Mouse (Mus musculus) gastrocnemius, postnatal 36 days (tissue): Measurements from ENCODE around the gene Tll1. TPM values are rescaled to one million over a fixed set of nuclear protein-coding genes. Genes with fewer than 3 reads are reported as not detected.
"Not testable (repeated sequence)": the region's sequence is repeated elsewhere in the genome, so short reads cannot be mapped to it uniquely, and the experiment has no call there.

ENCODE experiments used
- DNase-seq, 2 experiments: peaks; one replicate each; pipeline ENCODE4 v3.0.0; 2022
- intact Hi-C: fragments of 180-260 bp; cut with DNase I; formaldehyde crosslinking; loops from one replicate; pipeline ENCODE4 v1.15.1; 2025
- total RNA-seq, 2 experiments: library from RNA; stranded (reverse); gene quantifications; 2 replicates each; pipeline ENCODE4 v1.2.3; 2021

Gene Tll1
- total RNA-seq, 2 experiments from 2014 or later, result 0.44 to 0.77 TPM

DNA sequence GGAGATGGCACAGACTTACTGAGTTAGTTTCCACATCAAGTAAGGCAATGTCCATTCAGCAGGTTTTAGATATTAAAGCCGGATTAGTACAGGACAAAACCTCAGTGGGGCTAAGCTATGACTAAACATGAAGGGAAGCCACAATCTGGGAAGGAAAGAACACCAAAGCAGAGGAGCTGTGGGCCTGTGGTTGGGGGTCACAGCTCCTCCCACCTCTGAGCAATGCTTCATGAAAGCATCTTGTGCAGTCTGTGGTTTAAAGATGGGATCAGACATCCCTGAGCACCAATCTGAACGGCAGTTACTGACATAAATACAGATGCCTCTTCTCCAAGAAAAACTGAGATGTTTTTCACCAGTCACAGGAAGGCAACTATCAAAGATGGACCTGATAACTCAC, 132.7 kb downstream of the Tll1 start:
- DNase-seq, result no peak

DNA sequence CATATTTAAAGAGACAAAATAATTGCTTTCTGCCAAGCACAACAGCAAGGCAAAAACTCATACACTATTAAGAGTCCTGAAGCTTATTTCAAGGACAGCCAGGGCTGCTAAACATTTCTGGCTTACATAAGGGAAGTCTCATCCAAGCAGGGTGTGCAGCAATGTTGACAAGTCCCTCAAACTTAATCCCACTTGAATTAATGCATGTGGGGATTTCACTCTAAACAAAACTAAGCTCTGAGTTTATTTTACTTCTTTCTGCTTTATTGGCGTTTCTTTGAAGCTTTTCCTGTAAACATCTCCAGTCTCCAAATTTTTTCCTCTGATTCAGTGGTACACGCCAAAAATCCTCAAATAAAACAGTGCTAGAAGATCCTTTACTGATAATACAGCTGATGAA, 146.2 kb downstream of the Tll1 start:
- no peak for DNase-seq
- intact Hi-C loops, result no loop called here

More for the DNA sequence above, 132.7 kb downstream of the Tll1 start:
- intact Hi-C loops, result no loop called here

DNA sequence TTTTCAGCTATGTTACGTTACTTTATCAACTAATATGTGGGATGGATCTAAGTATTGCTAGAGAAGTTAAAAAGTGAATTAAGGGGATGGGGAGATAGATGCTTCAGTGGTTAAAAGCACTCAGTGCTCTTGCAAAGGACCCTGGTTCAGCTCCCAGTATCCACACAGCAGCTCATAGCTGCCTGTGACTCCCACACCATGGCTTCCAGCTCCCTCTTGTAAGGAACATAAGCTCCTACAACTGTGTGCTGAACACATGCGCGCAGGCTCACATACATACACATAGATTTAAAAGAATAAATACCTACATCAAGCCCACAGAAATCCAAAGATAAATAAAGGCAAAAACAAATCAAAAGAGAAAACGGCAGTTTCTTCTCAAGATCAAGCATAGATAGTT, 148.5 kb downstream of the Tll1 start:
- intact Hi-C loops, result no loop called here
- no peak for DNase-seq

DNA sequence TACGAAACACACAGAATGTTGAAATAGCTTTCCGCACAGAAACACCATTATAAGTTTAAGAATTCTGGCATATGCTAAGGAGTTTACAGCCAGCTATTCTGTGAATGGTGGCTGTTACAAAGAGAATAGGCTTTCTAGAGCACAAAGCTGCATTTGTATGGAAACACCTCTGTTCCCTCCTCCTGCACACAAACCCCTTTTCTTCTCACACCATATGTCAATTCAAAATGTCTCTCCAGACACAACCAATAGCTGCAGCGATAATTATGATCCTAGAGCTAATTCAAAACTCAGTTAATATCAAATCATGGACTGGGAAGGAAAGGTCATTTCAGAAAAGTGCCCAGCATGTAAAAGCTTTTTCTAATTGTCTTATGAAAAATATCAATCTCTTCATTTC, 157.5 kb downstream of the Tll1 start:
- DNase-seq, result no peak
- intact Hi-C loops, result no loop called here

DNA sequence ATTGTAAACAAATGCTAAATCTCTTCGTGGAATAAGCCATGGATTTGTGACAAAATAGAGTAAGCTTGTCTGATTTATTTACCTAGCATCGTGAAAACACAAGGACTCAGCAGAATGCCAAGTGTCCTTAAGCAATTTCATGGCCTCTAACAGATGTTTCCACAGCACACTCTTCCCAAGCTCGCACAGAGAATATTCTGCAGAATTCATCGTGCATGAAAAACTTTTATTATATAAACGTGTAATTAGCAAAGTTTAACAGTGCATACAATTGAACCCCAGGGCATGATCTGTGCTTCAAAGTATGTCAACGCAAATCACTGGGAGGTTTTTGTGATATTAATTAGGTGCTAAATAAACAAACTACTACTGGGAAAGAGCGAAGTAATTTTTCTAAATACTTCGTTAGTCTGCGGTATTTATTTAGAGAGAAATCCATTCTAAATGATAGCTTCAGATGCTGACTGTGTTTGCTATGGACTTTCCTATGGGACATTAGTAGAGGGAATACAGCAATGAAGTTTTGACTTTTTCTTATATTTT, 158.0 kb downstream of the Tll1 start:
- DNase-seq, result no peak
- intact Hi-C loops, result no loop called here

DNA sequence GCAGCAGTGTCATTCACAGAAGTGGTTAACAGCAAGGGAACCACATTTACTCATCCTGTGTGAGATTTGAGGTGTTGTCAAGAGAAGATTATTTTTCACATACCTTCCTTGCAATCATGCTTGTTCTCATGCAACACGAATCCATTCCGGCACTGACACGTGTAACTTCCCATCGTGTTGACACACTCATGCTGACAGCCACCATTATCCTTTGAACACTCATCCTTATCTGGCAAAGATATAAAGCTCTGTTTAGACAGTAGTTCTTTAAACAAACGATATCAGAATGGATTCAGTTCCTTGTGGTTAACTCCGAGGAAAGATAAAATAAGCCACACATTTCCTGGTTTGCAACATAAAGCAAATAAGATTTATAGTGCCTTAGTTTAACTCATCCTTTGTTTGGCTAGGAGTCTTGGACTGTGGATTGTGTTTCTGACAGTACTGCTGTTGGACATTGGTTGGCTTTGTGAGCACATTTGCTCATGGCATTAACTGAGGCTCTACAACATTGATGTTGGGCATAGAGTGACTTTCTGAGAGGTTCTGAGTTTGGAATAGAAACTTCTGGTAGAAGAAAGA, 164.7 kb downstream of the Tll1 start:
- DNase-seq, result no peak
- intact Hi-C loops, result no loop called here

DNA sequence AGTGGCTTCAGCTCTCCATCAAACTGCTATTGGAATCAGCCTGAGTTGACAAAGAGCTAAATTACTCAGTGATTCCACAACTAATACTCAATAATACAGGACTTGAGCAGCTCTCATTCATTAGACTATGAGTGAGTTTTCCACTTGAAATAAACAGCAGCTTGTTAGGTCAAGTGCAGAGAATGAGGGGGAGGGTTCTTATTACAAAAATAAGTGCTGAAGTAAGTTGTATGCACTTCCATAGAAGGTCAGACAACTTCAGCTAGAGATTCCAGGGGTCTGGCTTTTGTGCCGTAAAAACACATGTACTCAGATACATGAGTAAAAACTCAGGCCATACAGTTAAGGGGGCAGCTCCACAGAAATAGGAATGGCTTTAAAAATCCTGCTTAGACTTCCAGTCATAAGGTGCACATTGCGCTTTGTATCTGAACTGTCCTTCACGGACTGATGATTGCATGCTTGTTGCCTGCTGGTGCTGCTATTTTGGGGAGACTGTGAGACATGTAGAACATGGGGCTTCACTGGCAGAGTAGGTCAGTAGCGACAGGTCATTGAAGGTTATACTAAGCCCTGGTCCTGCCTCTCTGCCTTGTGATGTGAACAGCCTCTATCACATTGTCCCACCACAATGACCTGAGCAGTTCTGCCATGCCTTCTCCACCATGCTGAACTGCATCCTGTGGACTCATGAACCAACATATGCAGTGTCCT, 175.2 kb downstream of the Tll1 start:
- DNase-seq, result no peak
- intact Hi-C loops, result no loop called here

DNA sequence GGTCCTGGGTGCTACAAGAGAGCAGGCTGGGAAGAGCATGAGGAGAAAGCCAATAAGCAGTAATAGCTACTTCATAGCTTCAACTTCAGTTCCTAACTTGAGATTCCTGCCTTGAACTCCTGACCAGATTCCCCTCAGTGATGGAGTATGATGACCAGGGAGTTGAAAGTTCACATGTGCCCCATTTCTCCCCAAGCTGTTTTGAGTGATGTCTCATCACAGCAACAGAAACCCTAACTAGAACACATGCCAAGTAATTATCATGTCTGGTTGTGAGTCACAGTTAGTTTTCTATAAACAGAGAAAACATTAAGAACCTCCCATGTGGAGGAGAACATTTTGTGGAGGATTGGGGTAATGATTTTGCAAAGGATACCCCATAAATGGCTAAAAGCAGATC, 176.0 kb downstream of the Tll1 start:
- DNase-seq, result no peak
- intact Hi-C loops, result no loop called here

DNA sequence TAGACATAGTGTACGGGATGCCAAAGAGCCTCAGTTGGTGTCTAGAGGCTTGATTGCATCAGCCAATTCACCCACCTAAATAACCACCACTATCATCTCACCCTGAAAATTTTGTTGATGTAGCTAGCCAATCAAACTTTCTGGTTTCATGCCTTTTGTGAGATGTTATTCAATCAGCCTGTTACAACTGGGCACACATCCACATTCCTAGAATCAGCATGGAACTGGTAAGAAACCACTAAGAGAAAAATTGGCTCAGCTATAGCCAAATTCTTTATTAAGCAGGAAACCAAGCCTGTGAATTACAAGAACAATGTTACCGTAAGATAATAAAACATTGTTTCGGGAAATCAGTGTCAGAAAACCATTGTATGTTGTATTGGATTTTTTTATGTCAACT, 176.5 kb downstream of the Tll1 start:
- intact Hi-C loops, result no loop called here
- DNase-seq, result no peak

DNA sequence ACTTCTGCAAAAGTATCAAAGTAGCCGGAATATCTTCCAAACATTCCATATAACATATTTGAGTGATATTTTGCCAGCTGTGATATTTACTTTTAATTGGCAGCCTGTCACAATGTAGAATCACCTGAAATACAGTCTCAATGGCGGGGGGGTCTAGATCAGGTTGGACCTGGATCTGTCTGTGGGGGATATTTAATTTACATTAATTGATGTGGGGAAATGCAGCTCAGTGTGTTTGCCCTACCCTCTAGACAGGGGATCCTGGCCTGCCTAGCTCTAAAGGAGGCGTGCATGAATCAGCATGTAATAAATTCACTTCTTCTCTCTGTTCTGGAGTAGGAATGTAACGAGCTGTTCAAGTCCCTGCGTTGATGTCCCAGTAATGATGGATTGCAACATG, 181.7 kb downstream of the Tll1 start:
- intact Hi-C loops, result loop anchor here (5.0 kb wide), 1 partner anchor 523 kb away; no protein-coding TSS in a partner anchor
- DNase-seq, result no peak

DNA sequence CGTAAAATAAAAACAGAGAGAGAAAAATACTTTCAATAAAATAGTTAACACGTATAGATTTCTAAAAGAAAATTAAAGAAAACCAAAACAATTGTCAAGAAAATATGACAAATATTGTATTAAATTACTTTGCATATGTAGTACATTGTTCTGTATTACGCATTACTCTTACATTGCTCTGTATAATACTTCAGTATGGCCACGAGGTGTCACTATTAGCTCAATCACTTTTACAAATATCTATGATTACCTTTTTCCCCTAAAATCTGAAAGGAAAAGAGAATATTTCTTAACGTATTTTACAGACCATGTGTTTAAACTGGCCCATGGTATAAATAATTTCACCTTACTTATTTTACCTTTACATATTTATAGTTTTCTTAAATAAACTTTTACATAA, 182.5 kb downstream of the Tll1 start:
- no peak for DNase-seq
- intact Hi-C loops, result loop anchor here (5.0 kb wide), 1 partner anchor 524 kb away; no protein-coding TSS in a partner anchor

DNA sequence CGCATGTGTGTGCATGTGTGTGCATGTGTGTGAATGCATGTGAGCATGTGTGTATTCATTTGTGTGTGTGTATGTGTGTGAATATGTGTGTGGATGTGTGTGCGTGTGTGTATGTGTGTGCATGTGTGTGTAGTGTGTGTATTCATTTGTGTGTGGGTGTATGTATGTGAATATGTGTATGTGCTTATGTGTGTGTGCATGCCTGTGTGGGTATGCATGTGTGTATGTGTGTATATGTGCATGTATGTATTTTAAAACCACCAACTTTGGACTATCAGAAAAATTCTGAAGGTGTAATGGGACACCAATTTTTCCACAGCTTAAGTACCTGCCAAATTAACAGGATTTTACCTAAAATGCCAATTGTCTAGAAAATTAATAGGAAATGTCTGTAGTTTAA, 183.0 kb downstream of the Tll1 start:
- DNase-seq, result no peak
- intact Hi-C loops, result loop anchor here (5.0 kb wide), 1 partner anchor 524 kb away; no protein-coding TSS in a partner anchor

DNA sequence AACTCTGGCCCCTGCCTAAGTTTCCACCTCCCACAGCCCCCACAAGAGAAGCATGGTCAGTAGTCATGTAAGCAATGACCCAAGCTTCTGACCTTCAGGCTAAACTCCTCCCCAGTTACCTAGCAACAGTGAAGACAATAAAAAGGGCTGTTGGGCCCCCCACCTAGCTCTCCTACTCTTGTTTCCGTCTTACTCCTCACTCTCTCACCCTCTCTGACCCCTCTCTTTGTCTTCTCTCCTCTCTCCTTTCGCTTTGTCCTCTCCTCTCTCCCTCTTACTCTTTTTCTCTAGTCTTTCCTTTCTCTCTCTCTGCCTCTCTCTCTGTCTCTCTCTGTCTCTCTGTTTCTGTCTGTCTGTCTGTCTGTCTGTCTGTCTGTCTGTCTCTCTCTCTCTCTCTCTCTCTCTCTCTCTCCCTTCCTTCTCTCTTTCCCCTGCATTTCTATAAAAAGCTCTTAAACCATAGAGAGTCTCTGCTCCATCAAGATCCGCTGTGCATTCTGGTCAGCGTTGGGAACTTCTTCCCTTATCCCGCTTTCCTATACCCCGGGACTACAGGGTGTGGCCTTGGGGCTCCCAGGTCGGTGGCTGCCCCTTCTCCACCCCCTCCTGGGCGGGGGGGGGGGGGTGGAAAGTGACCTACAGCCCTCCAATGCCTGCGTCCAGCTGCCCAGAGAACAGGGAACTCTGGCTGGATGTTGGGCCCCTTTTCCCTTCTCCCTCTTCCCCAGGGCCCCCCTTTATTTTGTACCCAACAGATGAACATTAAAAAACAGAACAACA, 235.3 kb downstream of the Tll1 start:
- intact Hi-C loops, DNase-seq: not testable (repeated sequence)
